Mouse (Mus musculus) testis, adult 2 months (tissue): ENCODE data around the gene Dbh.

Experiments
- CTCF ChIP-seq: fragments of 200-500 bp; IDR thresholded peaks from 2 replicates; pipeline ENCODE4 v1.5.1; 2012; ENCODE audit warnings: low read depth, mild to moderate bottlenecking, inconsistent platforms, low read length, moderate library complexity; ENCODE audit not compliant: control insufficient read depth, insufficient read depth, insufficient replicate concordance
- POLR2A ChIP-seq: fragments of 200-500 bp; IDR thresholded peaks from 2 replicates; pipeline ENCODE4 v1.6.1; 2012; ENCODE audit warnings: low read depth, mild to moderate bottlenecking, inconsistent platforms, low read length, moderate library complexity; ENCODE audit not compliant: control insufficient read depth

DNA sequence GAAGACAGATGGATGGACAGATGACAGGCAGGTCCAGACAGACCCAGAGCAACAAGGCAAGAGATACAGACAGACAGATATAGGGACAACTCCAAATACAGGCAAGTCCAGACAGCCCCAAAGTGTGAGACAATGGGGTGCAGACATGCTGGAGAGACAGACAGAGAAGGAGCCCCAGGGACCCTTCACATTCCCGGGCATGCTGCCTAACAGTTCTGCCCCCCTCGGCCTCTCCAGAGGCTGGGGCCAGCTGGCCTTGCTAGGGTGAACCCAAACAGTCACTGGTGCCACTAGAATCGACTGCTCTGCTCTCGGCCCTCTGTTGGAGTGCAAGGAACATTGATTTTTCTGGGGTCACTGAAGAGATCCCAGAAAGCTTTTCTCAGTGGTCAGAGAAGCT lies 46.6 kb upstream of the Dbh start:
- no peak for TF ChIP-seq POLR2A
- no peak for TF ChIP-seq CTCF
